Mouse (Mus musculus): ENCODE results near the gene Rnasel.
A peak's percentile ranks its signal among the peaks of the same experiment; 100 is the strongest.

Gene Rnasel

GRCm38 (mm10) chr1:153749211-153749801, at the start of gene Rnasel:
Gene Rnasel (plus strand): TSS chr1:153749426.
- peak; percentile 90 for DNase-seq (ENCODE audit: low read depth)

- no peak for DNase-seq (ENCODE audit: low read depth)
Observed at GRCm38 (mm10) chr1:153700448-153701063, 48.7 kb upstream of the Rnasel start.

- DNase-seq (ENCODE audit: low read depth) = no peak
Observed at GRCm38 (mm10) chr1:153701461-153701860, 47.8 kb upstream of the Rnasel start.

- no peak for DNase-seq (ENCODE audit: low read depth)
Observed at GRCm38 (mm10) chr1:153702166-153702852, 46.9 kb upstream of the Rnasel start.

GRCm38 (mm10) chr1:153702853-153703410, 46.3 kb upstream of the Rnasel start:
- DNase-seq (ENCODE audit: low read depth) = no peak

GRCm38 (mm10) chr1:153703445-153703991, 45.7 kb upstream of the Rnasel start:
- no peak for DNase-seq (ENCODE audit: low read depth)

- DNase-seq (ENCODE audit: low read depth) = no peak
Observed at GRCm38 (mm10) chr1:153704174-153704573, 45.1 kb upstream of the Rnasel start.

- DNase-seq (ENCODE audit: low read depth) = no peak
Observed at GRCm38 (mm10) chr1:153704996-153705395, 44.2 kb upstream of the Rnasel start.

- no peak for DNase-seq (ENCODE audit: low read depth)
Observed at GRCm38 (mm10) chr1:153708626-153709025, 40.6 kb upstream of the Rnasel start.

GRCm38 (mm10) chr1:153709451-153709850, 39.8 kb upstream of the Rnasel start:
- DNase-seq (ENCODE audit: low read depth) = peak; percentile 48

- DNase-seq (ENCODE audit: low read depth) = no peak
Observed at GRCm38 (mm10) chr1:153711544-153712262, 37.5 kb upstream of the Rnasel start.

GRCm38 (mm10) chr1:153712633-153713032, 36.6 kb upstream of the Rnasel start:
- no peak for DNase-seq (ENCODE audit: low read depth)

GRCm38 (mm10) chr1:153717990-153718389, 31.2 kb upstream of the Rnasel start:
- DNase-seq (ENCODE audit: low read depth) = no peak

GRCm38 (mm10) chr1:153720935-153721334, 28.3 kb upstream of the Rnasel start:
- DNase-seq (ENCODE audit: low read depth) = no peak

GRCm38 (mm10) chr1:153721565-153722310, 27.5 kb upstream of the Rnasel start:
- no peak for DNase-seq (ENCODE audit: low read depth)

GRCm38 (mm10) chr1:153723426-153723825, 25.8 kb upstream of the Rnasel start:
- no peak for DNase-seq (ENCODE audit: low read depth)

- no peak for DNase-seq (ENCODE audit: low read depth)
Observed at GRCm38 (mm10) chr1:153726636-153727035, 22.6 kb upstream of the Rnasel start.

GRCm38 (mm10) chr1:153729806-153730205, 19.4 kb upstream of the Rnasel start:
- DNase-seq (ENCODE audit: low read depth) = no peak

- no peak for DNase-seq (ENCODE audit: low read depth)
Observed at GRCm38 (mm10) chr1:153730671-153731070, 18.6 kb upstream of the Rnasel start.

GRCm38 (mm10) chr1:153733181-153733580, 16.0 kb upstream of the Rnasel start:
- DNase-seq (ENCODE audit: low read depth) = no peak

GRCm38 (mm10) chr1:153734866-153735265, 14.4 kb upstream of the Rnasel start:
- DNase-seq (ENCODE audit: low read depth) = no peak
